Mouse (Mus musculus): ENCODE measurements around the gene Itga1.

DNA sequence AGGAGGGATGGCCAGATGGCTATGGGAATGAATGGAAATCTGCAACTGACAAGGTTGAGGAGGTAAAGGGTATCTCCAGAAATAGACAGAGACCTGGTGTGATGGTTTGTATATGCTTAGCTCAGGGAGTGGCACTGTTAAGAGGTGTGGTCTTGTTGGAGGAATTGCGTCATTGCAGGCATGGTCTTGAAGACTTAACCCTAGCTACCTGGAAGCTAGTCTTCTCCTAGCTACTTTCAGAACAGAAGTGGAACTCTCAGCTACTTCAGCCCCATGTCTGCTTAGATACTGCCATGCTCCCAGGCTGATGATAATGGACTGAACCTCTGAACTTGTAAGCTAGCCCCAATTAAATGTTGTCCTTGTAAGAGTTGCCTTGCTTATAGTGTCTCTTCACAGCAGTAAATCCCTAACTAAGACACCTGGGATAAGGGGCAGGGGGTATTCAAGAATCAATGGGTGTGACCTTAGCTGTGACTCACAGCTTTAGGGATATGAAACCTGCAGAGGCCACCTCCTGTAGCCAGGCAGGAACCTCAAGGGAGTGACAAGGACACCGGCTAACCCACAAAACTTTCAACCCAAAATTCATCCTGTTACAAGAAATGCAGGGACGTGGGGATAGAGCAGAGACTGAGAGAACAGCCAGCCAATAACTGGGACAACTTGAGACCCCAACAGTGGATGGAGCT is 15.3 kb upstream of the Itga1 start:
- TF ChIP-seq CTCF (conservative IDR thresholded peaks at IDR 0.05; ENCODE audit: low read length), result no peak
- no peak for TF ChIP-seq NANOG (IDR thresholded peaks at IDR 0.05; ENCODE audit: borderline replicate concordance, low read length)
